In the genomic region with DNA sequence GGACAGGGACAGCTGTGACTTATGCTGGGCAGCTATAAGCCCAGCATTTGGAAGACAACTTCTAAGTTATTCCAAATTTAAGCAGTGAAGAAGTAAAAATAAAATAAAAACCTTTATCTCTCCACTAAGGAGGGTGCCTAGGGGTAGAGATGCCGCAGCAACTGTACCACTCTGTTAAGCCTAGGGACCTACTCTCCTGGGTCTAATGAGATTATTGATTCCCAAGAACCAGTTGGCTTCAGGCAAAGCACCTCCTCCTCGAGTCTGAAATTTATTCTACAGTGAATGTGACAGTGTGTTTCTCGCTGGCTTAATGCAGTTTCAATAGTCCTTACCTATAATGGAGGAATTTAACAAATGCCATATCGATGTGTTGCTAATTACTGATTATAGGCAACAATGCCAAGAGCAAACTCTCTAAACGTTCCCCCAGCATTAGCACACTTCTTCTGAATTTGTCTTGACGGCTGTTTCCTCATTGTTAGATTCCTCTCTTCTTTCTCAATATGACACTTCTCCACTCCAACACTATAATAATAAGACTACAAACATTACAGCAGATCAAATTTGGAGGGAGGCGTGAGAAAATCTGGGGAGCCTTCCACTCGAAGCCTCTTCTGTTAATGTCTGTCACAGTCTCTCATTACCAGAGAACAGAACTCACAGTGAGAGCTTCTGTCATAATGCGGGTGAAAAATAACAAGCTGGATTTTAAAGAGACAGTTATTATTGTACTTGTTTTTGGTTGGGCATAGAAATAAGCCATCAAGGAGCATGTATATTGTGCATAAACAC, we compare ENCODE assay signal across 25 mouse cellular contexts.
A peak's percentile ranks its signal among the peaks of the same experiment; 100 is the strongest.
DNase-seq lines count a peak whose midpoint lies in the region; ATAC-seq lines count a peak whose summit lies in the region.
"Had no signal": no experiment of that assay in that cellular context is flagged by ENCODE, and none has a peak within 500 bp of the region (broad histone marks: within the 10 kb centered on the region; RNA-seq: fewer than 3 reads in every experiment).

No protein-coding gene starts in this region.

- no peaks in the 10 kb centered on the region for H3K27me3 ChIP-seq in forebrain, embryonic 13.5 days
- H3K27me3 ChIP-seq in forebrain, embryonic 11.5 days (ENCODE audit: control insufficient read depth, insufficient read depth, low read length): no peaks in the 10 kb centered on the region
- 0 out of 2 replicates have a peak, but pooled peaks cover 4% of the 10 kb centered on the region for H3K27me3 ChIP-seq in midbrain, embryonic 12.5 days
- H3K27me3 ChIP-seq in midbrain, embryonic 11.5 days (ENCODE audit: control insufficient read depth, insufficient read depth, low read length): no peaks in the 10 kb centered on the region
- H3K27me3 ChIP-seq in midbrain, embryonic 14.5 days (ENCODE audit: control insufficient read depth, insufficient read depth, low read length): no peaks in the 10 kb centered on the region
- H3K27me3 ChIP-seq in kidney, embryonic 15.5 days: no peaks in the 10 kb centered on the region
- H3K27me3 ChIP-seq: embryonic facial prominence, embryonic 12.5 days; limb, embryonic 12.5 days had no signal

- no peaks in the 10 kb centered on the region for H3K9me3 ChIP-seq in forebrain, embryonic 13.5 days (replicated peaks)
- no peaks in the 10 kb centered on the region for H3K9me3 ChIP-seq in forebrain, embryonic 11.5 days (ENCODE audit: control insufficient read depth, low read length)
- no peaks in the 10 kb centered on the region for H3K9me3 ChIP-seq in midbrain, embryonic 12.5 days
- no peaks in the 10 kb centered on the region for H3K9me3 ChIP-seq in midbrain, embryonic 11.5 days (ENCODE audit: control insufficient read depth, low read length)
- H3K9me3 ChIP-seq in midbrain, embryonic 14.5 days (ENCODE audit: control insufficient read depth, low read length): no peaks in the 10 kb centered on the region
- no peaks in the 10 kb centered on the region for H3K9me3 ChIP-seq in kidney, embryonic 15.5 days (replicated peaks)
- H3K9me3 ChIP-seq: embryonic facial prominence, embryonic 12.5 days; heart, embryonic 10.5 days; limb, embryonic 12.5 days had no signal

- no peak overlapping the region for H3K27ac ChIP-seq in forebrain, embryonic 13.5 days
- H3K27ac ChIP-seq in forebrain, embryonic 11.5 days (ENCODE audit: low read depth, low read length): no peak overlapping the region
- H3K27ac ChIP-seq in midbrain, embryonic 12.5 days (replicated peaks): no peak overlapping the region
- no peak overlapping the region for H3K27ac ChIP-seq in midbrain, embryonic 11.5 days (ENCODE audit: low read depth, low read length)
- H3K27ac ChIP-seq in midbrain, embryonic 14.5 days (replicated peaks; ENCODE audit: low read depth, low read length): no peak overlapping the region
- no peak overlapping the region for H3K27ac ChIP-seq in kidney, embryonic 15.5 days
- H3K27ac ChIP-seq: embryonic facial prominence, embryonic 12.5 days; gastrocnemius, adult 2 months; heart, embryonic 10.5 days; limb, embryonic 12.5 days; macrophage; stomach, postnatal 0 days had no signal

- no peak overlapping the region for H3K4me2 ChIP-seq in forebrain, embryonic 13.5 days
- no peak overlapping the region for H3K4me2 ChIP-seq in forebrain, embryonic 11.5 days (ENCODE audit: low read depth, low read length, severe bottlenecking)
- no peak overlapping the region for H3K4me2 ChIP-seq in midbrain, embryonic 12.5 days (replicated peaks)
- H3K4me2 ChIP-seq in midbrain, embryonic 11.5 days: no peak overlapping the region
- no peak overlapping the region for H3K4me2 ChIP-seq in midbrain, embryonic 14.5 days (ENCODE audit: low read length)
- H3K4me2 ChIP-seq in kidney, embryonic 15.5 days: no peak overlapping the region
- H3K4me2 ChIP-seq: embryonic facial prominence, embryonic 12.5 days; limb, embryonic 12.5 days; liver, embryonic 11.5 days had no signal

- 39% methylated on average over 9 of the region's 9 CpGs for WGBS in forebrain, embryonic 13.5 days
- WGBS in forebrain, embryonic 11.5 days: 66% methylated on average over 9 of the region's 9 CpGs
- WGBS in midbrain, embryonic 12.5 days: 66% methylated on average over 9 of the region's 9 CpGs
- WGBS in midbrain, embryonic 11.5 days: 77% methylated on average over 9 of the region's 9 CpGs
- WGBS in midbrain, embryonic 14.5 days: 43% methylated on average over 9 of the region's 9 CpGs
- WGBS in kidney, embryonic 15.5 days: 78% methylated on average over 9 of the region's 9 CpGs

- ATAC-seq in forebrain, embryonic 13.5 days: peak; percentile 65
- no peak for ATAC-seq in forebrain, embryonic 11.5 days (replicated peaks; ENCODE audit: low FRiP score)
- peak; percentile 41; the same call in 1 of the 2 replicates for ATAC-seq in midbrain, embryonic 12.5 days (ENCODE audit: low FRiP score, low read depth)
- no peak for ATAC-seq in midbrain, embryonic 11.5 days (ENCODE audit: low FRiP score)
- peak; percentile 31; the same call in 1 of the 2 replicates for ATAC-seq in midbrain, embryonic 14.5 days (ENCODE audit: low FRiP score, low TSS enrichment)
- no peak for ATAC-seq in kidney, embryonic 15.5 days (replicated peaks; ENCODE audit: low FRiP score)
- ATAC-seq: hindbrain, embryonic 16.5 days; intestine, embryonic 16.5 days; liver, postnatal 0 days; lung, postnatal 0 days had no signal

- peaks cover 18% of the 10 kb centered on the region; the same call in 1 of the 2 replicates for H3K4me1 ChIP-seq in forebrain, embryonic 13.5 days
- H3K4me1 ChIP-seq in forebrain, embryonic 11.5 days (replicated peaks; ENCODE audit: control insufficient read depth, insufficient read depth, low read length): no peaks in the 10 kb centered on the region
- H3K4me1 ChIP-seq in midbrain, embryonic 12.5 days: no peaks in the 10 kb centered on the region
- H3K4me1 ChIP-seq in midbrain, embryonic 11.5 days (ENCODE audit: control insufficient read depth, insufficient read depth, low read length): no peaks in the 10 kb centered on the region
- 0 out of 2 replicates have a peak, but pooled peaks cover 8% of the 10 kb centered on the region for H3K4me1 ChIP-seq in midbrain, embryonic 14.5 days (ENCODE audit: control insufficient read depth, insufficient read depth, low read length)
- peaks cover 7% of the 10 kb centered on the region; the same call in 1 of the 2 replicates for H3K4me1 ChIP-seq in kidney, embryonic 15.5 days
- H3K4me1 ChIP-seq: embryonic facial prominence, embryonic 12.5 days had no signal

- H3K36me3 ChIP-seq in forebrain, embryonic 13.5 days (ENCODE audit: poor library complexity, severe bottlenecking): no peaks in the 10 kb centered on the region
- no peaks in the 10 kb centered on the region for H3K36me3 ChIP-seq in forebrain, embryonic 11.5 days (ENCODE audit: control insufficient read depth, insufficient read depth, low read length)
- no peaks in the 10 kb centered on the region for H3K36me3 ChIP-seq in midbrain, embryonic 12.5 days
- H3K36me3 ChIP-seq in midbrain, embryonic 11.5 days (ENCODE audit: control insufficient read depth, insufficient read depth, low read length): no peaks in the 10 kb centered on the region
- no peaks in the 10 kb centered on the region for H3K36me3 ChIP-seq in midbrain, embryonic 14.5 days (ENCODE audit: control insufficient read depth, insufficient read depth, low read length)
- no peaks in the 10 kb centered on the region for H3K36me3 ChIP-seq in kidney, embryonic 15.5 days
- H3K36me3 ChIP-seq: embryonic facial prominence, embryonic 12.5 days; heart, embryonic 10.5 days; limb, embryonic 12.5 days had no signal

- H3K9ac ChIP-seq in forebrain, embryonic 13.5 days: no peak overlapping the region
- H3K9ac ChIP-seq in forebrain, embryonic 11.5 days (ENCODE audit: low read length): no peak overlapping the region
- H3K9ac ChIP-seq in midbrain, embryonic 12.5 days (replicated peaks): no peak overlapping the region
- H3K9ac ChIP-seq in midbrain, embryonic 11.5 days (ENCODE audit: low read length): no peak overlapping the region
- no peak overlapping the region for H3K9ac ChIP-seq in midbrain, embryonic 14.5 days (replicated peaks; ENCODE audit: low read length)
- no peak overlapping the region for H3K9ac ChIP-seq in kidney, embryonic 15.5 days
- H3K9ac ChIP-seq: embryonic facial prominence, embryonic 12.5 days; limb, embryonic 12.5 days; liver, postnatal 0 days had no signal

- no peak overlapping the region for H3K4me3 ChIP-seq in forebrain, embryonic 13.5 days
- H3K4me3 ChIP-seq in forebrain, embryonic 11.5 days (ENCODE audit: low read depth, low read length): no peak overlapping the region
- H3K4me3 ChIP-seq in midbrain, embryonic 12.5 days: no peak overlapping the region
- H3K4me3 ChIP-seq in midbrain, embryonic 11.5 days (ENCODE audit: low read depth, low read length): no peak overlapping the region
- H3K4me3 ChIP-seq in midbrain, embryonic 14.5 days (replicated peaks; ENCODE audit: low read depth, low read length): no peak overlapping the region
- no peak overlapping the region for H3K4me3 ChIP-seq in kidney, embryonic 15.5 days (replicated peaks)
- H3K4me3 ChIP-seq: embryonic facial prominence, embryonic 12.5 days; gastrocnemius, adult 2 months; heart, embryonic 10.5 days; limb, embryonic 12.5 days had no signal

- DNase-seq in forebrain, embryonic 11.5 days (ENCODE audit: low spot score): no peak
- no peak for DNase-seq in midbrain, embryonic 11.5 days (ENCODE audit: low spot score, missing footprints)
- peak; percentile 55 for DNase-seq in midbrain, embryonic 14.5 days
- peak; percentile 38 for DNase-seq in telencephalon, adult 2 months (ENCODE audit: low read depth, low spot score)
- DNase-seq in right cerebral cortex, adult 2 months (ENCODE audit: low spot score in 2 of 2): no peak
- DNase-seq: adrenal gland, postnatal 10 days; cerebellum, adult 9-11 months; gastrocnemius, adult 2 months; heart, postnatal 4 days; kidney, adult 9 months; kidney, postnatal 25 days; liver, postnatal 0 days; thymus, postnatal 14 days had no signal

Comparison
In these comparisons a context has a peak if more than half of its experiments do, and no peak if none do; other contexts are left out.
1. ATAC-seq: peak in forebrain, embryonic 13.5 days (single experiment), midbrain, embryonic 12.5 days (single experiment) and midbrain, embryonic 14.5 days (single experiment); none in forebrain, embryonic 11.5 days (single experiment), midbrain, embryonic 11.5 days (single experiment) and kidney, embryonic 15.5 days (single experiment).
2. DNase-seq: peak in midbrain, embryonic 14.5 days (single experiment) and telencephalon, adult 2 months (single experiment); none in forebrain, embryonic 11.5 days (single experiment), midbrain, embryonic 11.5 days (single experiment) and right cerebral cortex, adult 2 months (0 of 2).